Mouse (Mus musculus) skeletal muscle tissue, adult 2 months (tissue): ENCODE results near the gene Nes.

Source experiments
- DNase-seq: peaks from one replicate; pipeline ENCODE4 v3.0.0-alpha.2; 2012; ENCODE audit warnings: low read depth, low spot score

Nes gene

GRCm38 (mm10) chr3:88022322-88023191, 51.7 kb downstream of the Nes start:
- DNase-seq = peak; percentile 51

GRCm38 (mm10) chr3:88023192-88024074, 52.6 kb downstream of the Nes start:
- DNase-seq = no peak

- DNase-seq = no peak
Observed at GRCm38 (mm10) chr3:88026823-88027222, 55.9 kb downstream of the Nes start.

- DNase-seq = no peak
Observed at GRCm38 (mm10) chr3:88027434-88028186, 56.7 kb downstream of the Nes start, which contains the start of gene Hapln2. Gene Hapln2 (minus strand): TSS chr3:88027583.
